Mouse (Mus musculus) layer of hippocampus, adult 6 months (tissue): ENCODE results near the gene Nemp2. TPM values are rescaled to one million over a fixed set of nuclear protein-coding genes. Genes with fewer than 3 reads are reported as not detected.

Experiments
- long read RNA-seq, 2 experiments: library from polyadenylated mRNA; unstranded; transcript quantifications; one replicate each; pipeline ENCODE4 v2.0.0; 2019 to 2020
- polyA plus RNA-seq: library from polyadenylated mRNA; unstranded; fragments of <200 nt; fragmentation: Nextera tagmentation; gene quantifications from 2 replicates; pipeline ENCODE4 v1.2.3, GENCODE M21; 2021

Gene Nemp2
- polyA plus RNA-seq: 0.90 TPM in 2 replicates
- long read RNA-seq, experiment 1, partial matches to known transcripts: 0 of 4 reads
- long read RNA-seq, experiment 1, other reads (novel, unspliced or antisense): 3 of 4 reads
- long read RNA-seq, experiment 2, partial matches to known transcripts: 1 of 9 reads
- long read RNA-seq, experiment 2, other reads (novel, unspliced or antisense): 2 of 9 reads

GRCm38 (mm10) chr1:52630248-52630936 lies at the start of gene Nemp2:
Gene Nemp2 (plus strand): TSS chr1:52630703.

Other genes with a start within 250 kb of the Nemp2 start
- gene Nab1, start 130.0 kb upstream of the Nemp2 start, polyA plus RNA-seq: 5.6 and 6.1 TPM in 2 replicates
- 12.6 and 13.6 TPM in 2 replicates for gene Mfsd6, start 96.8 kb downstream of the Nemp2 start, polyA plus RNA-seq
- 29.9 and 33.7 TPM in 2 replicates for gene Inpp1, start 187.0 kb downstream of the Nemp2 start, polyA plus RNA-seq
- gene Hibch, start 214.2 kb downstream of the Nemp2 start, polyA plus RNA-seq: 13.0 and 17.4 TPM in 2 replicates